Mouse (Mus musculus) midbrain, embryonic 10.5 days (tissue): ENCODE results near the gene Cpe. TPM values are rescaled to one million over a fixed set of nuclear protein-coding genes. Genes with fewer than 3 reads are reported as not detected.

Experiments
- DNase-seq: peaks from one replicate; pipeline ENCODE4 v3.0.0-alpha.2; 2017; ENCODE audit warnings: low spot score
- H3K27ac ChIP-seq: fragments of 300-500 bp; sonication (generic); replicated peaks from 2 replicates; pipeline ENCODE4 v1.5.1; 2016; ENCODE audit warnings: mild to moderate bottlenecking
- H3K27me3 ChIP-seq: fragments of 300-500 bp; sonication (generic); 2 replicates; pipeline ENCODE4 v1.6.1; 2016; ENCODE audit warnings: low read depth, mild to moderate bottlenecking; ENCODE audit not compliant: poor library complexity, severe bottlenecking
- H3K36me3 ChIP-seq: fragments of 300-500 bp; sonication (generic); 2 replicates; pipeline ENCODE4 v1.6.1; 2016; ENCODE audit warnings: mild to moderate bottlenecking, moderate library complexity
- H3K4me1 ChIP-seq: fragments of 300-500 bp; sonication (generic); 2 replicates; pipeline ENCODE4 v1.6.1; 2016
- H3K4me3 ChIP-seq: fragments of 300-500 bp; sonication (generic); 2 replicates; pipeline ENCODE4 v1.5.1; 2016; ENCODE audit warnings: mild to moderate bottlenecking, moderate library complexity
- H3K9me3 ChIP-seq: fragments of 300-500 bp; sonication (generic); replicated peaks from 2 replicates; pipeline ENCODE4 v1.6.1; 2016; ENCODE audit warnings: mild to moderate bottlenecking
- WGBS: fragments of 180-500 bp; shearing (Covaris S2); methylation state at CpG from one replicate; pipeline ENCODE4 v1.1.7; 2016; 5-methylcytosine and 5-hydroxymethylcytosine counted together
- polyA plus RNA-seq: library from polyadenylated mRNA; unstranded; fragments of >200 nt; fragmentation: Nextera tagmentation; extraction: Ambion mirVana; gene quantifications from 2 replicates; pipeline ENCODE4 v1.2.1, GENCODE M21; 2016

Gene Cpe
- polyA plus RNA-seq, 1 experiment from 2014 or later, result 163 TPM

GRCm38 (mm10) chr8:64644108-64645005, 48.5 kb downstream of the Cpe start:
- 91% methylated on average over 12 of the region's 12 CpGs for WGBS
- Histone ChIP-seq H3K27me3 (no peaks in the 10 kb centered on the region), H3K9me3 (no peaks in the 10 kb centered on the region), H3K27ac (no peak overlapping the region), H3K36me3 (no peaks in the 10 kb centered on the region; the same call in 1 of the 2 replicates), H3K4me3 (no peak overlapping the region), H3K4me1 (peaks cover 8% of the 10 kb centered on the region; the same call in 1 of the 2 replicates)
- no peak for DNase-seq

GRCm38 (mm10) chr8:64643382-64643781, 49.5 kb downstream of the Cpe start:
- WGBS, result 87% methylated on average over 4 of the region's 4 CpGs
- H3K27me3 ChIP-seq, result no peaks in the 10 kb centered on the region
- H3K36me3 ChIP-seq, result peaks cover 2% of the 10 kb centered on the region; the same call in 1 of the 2 replicates

DNA sequence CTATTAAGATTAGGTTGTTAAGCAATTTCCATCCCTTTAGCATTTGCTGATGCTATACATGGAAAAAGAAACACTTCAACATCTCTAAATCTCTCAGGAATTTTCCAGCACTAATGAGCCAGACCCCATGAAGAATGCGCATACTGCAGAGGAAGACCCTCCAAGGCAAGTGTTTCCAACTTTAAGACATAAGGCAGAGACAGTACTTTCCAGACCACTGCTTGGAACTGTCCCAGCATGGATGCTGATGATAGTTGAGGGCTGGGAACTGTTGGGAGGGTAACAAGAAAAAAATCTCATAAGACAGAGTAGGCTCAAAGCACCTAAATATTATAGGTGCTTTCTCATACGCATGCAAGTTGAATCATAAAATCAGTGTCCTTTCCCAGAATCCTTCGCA, 50.1 kb downstream of the Cpe start:
- H3K4me3 ChIP-seq, result no peak overlapping the region
- DNase-seq, result no peak
- WGBS, result 96% methylated on average over 3 of the region's 3 CpGs
- H3K27me3 ChIP-seq, result no peaks in the 10 kb centered on the region; the same call in 1 of the 2 replicates
- peaks cover 8% of the 10 kb centered on the region for H3K36me3 ChIP-seq
- no peak overlapping the region for H3K27ac ChIP-seq
- H3K9me3 ChIP-seq, result no peaks in the 10 kb centered on the region
- H3K4me1 ChIP-seq, result 0 out of 2 replicates have a peak, but pooled peaks cover 4% of the 10 kb centered on the region

More at GRCm38 (mm10) chr8:64643382-64643781, 49.5 kb downstream of the Cpe start:
- Histone ChIP-seq H3K4me1 (peaks cover 8% of the 10 kb centered on the region; the same call in 1 of the 2 replicates), H3K4me3 (no peak overlapping the region), H3K27ac (no peak overlapping the region), H3K9me3 (no peaks in the 10 kb centered on the region)
- no peak for DNase-seq

DNA sequence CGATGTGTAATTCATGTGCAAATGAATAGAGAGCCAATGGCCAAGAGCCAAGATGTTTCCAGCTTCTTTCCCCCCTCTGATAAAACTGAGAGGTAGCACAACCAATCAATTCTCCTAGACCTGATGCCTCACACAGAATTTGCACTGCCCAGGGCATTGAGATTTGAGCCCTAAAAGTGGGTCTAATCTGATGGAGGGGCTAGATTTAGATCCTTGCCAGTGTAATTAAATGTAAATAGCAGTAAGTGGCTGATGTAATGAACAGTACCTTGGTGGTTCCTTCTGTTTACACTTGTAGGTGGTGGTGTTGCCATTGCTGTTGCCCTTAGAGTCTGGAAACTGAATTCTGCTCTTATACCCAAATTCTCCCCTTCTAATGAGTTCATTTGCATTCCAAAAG, 52.3 kb downstream of the Cpe start:
- Histone ChIP-seq H3K4me1 (0 out of 2 replicates have a peak, but pooled peaks cover 4% of the 10 kb centered on the region), H3K9me3 (no peaks in the 10 kb centered on the region), H3K36me3 (peaks cover 11% of the 10 kb centered on the region), H3K27ac (no peak overlapping the region), H3K4me3 (no peak overlapping the region), H3K27me3 (no peaks in the 10 kb centered on the region; the same call in 1 of the 2 replicates)
- no peak for DNase-seq
- WGBS, result 76% methylated on average over 1 of the region's 1 CpGs

- Histone ChIP-seq H3K27me3 (no peaks in the 10 kb centered on the region; the same call in 1 of the 2 replicates), H3K4me1 (0 out of 2 replicates have a peak, but pooled peaks cover 2% of the 10 kb centered on the region), H3K4me3 (no peak overlapping the region), H3K36me3 (peaks cover 11% of the 10 kb centered on the region), H3K27ac (no peak overlapping the region), H3K9me3 (no peaks in the 10 kb centered on the region)
- DNase-seq, result no peak
- WGBS, result 94% methylated on average over 5 of the region's 5 CpGs
Measured at GRCm38 (mm10) chr8:64639676-64640075, 53.2 kb downstream of the Cpe start.

DNA sequence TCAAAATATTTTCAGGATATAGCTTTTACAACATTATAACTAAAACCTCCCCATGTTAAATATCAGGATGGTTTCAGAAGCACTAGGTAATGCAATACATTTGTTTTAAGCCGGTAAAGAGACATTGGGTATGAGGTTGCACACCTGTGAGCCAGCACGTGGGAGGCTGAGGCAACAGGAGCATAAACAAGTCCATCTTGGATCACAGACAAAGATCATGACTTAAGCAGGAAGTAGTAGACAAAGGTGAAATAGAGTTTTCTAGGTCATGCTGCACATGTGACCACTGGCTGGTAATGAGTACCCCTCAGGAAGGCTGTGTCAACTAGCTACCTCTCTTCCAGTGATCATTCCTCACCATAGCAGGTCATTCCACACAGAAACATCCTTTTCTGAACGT, 58.0 kb downstream of the Cpe start:
- Histone ChIP-seq H3K4me3 (no peak overlapping the region), H3K36me3 (peaks cover 11% of the 10 kb centered on the region), H3K4me1 (peaks cover 12% of the 10 kb centered on the region), H3K27ac (no peak overlapping the region), H3K9me3 (no peaks in the 10 kb centered on the region), H3K27me3 (no peaks in the 10 kb centered on the region; the same call in 1 of the 2 replicates)
- WGBS, result 88% methylated on average over 3 of the region's 3 CpGs
- DNase-seq, result no peak

GRCm38 (mm10) chr8:64634131-64634865, 58.6 kb downstream of the Cpe start:
- 68% methylated on average over 8 of the region's 8 CpGs for WGBS

GRCm38 (mm10) chr8:64632169-64632568, 60.7 kb downstream of the Cpe start:
- H3K4me1 ChIP-seq, result peaks cover 16% of the 10 kb centered on the region
- peaks cover 9% of the 10 kb centered on the region; the same call in 1 of the 2 replicates for H3K9me3 ChIP-seq
- no peak overlapping the region for H3K4me3 ChIP-seq
- WGBS, result 88% methylated on average over 4 of the region's 4 CpGs
- H3K27ac ChIP-seq, result no peak overlapping the region
- H3K27me3 ChIP-seq, result no peaks in the 10 kb centered on the region
- DNase-seq, result no peak
- H3K36me3 ChIP-seq, result peaks cover 13% of the 10 kb centered on the region

More at GRCm38 (mm10) chr8:64634131-64634865, 58.6 kb downstream of the Cpe start:
- DNase-seq, result no peak
- H3K9me3 ChIP-seq, result no peaks in the 10 kb centered on the region
- no peak overlapping the region for H3K27ac ChIP-seq
- H3K4me1 ChIP-seq, result peaks cover 15% of the 10 kb centered on the region
- no peak overlapping the region for H3K4me3 ChIP-seq
- H3K36me3 ChIP-seq, result peaks cover 11% of the 10 kb centered on the region
- no peaks in the 10 kb centered on the region; the same call in 1 of the 2 replicates for H3K27me3 ChIP-seq

DNA sequence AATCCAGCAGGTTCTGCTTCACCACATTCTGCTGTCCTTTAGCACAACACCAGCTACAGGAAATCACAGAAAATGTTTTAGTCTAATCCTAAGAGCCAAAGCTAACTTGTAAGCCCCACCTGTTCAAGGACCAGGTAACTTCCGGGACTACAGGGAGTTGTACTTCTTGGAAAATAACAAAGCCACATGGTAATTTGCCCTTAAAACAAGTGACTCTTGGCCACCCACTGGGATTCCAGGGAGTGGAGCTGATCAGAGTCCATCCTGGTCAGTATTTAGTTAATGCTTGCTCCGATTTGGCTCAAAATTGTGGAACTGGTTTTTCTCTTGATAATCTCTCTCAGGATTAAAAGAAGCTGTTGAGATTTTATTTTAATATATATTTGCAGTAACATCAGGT, 61.1 kb downstream of the Cpe start:
- Histone ChIP-seq H3K9me3 (peaks cover 9% of the 10 kb centered on the region; the same call in 1 of the 2 replicates), H3K27me3 (no peaks in the 10 kb centered on the region), H3K36me3 (peaks cover 15% of the 10 kb centered on the region), H3K27ac (no peak overlapping the region), H3K4me1 (peaks cover 16% of the 10 kb centered on the region), H3K4me3 (no peak overlapping the region)
- WGBS, result 80% methylated on average over 2 of the region's 2 CpGs
- DNase-seq, result no peak

GRCm38 (mm10) chr8:64629034-64629760, 63.7 kb downstream of the Cpe start:
- no peaks in the 10 kb centered on the region for H3K27me3 ChIP-seq
- 90% methylated on average over 6 of the region's 6 CpGs for WGBS
- no peak for DNase-seq
- H3K9me3 ChIP-seq, result peaks cover 9% of the 10 kb centered on the region; the same call in 1 of the 2 replicates
- H3K4me1 ChIP-seq, result peaks cover 26% of the 10 kb centered on the region
- no peak overlapping the region for H3K4me3 ChIP-seq
- H3K27ac ChIP-seq, result no peak overlapping the region
- H3K36me3 ChIP-seq, result peaks cover 15% of the 10 kb centered on the region

DNA sequence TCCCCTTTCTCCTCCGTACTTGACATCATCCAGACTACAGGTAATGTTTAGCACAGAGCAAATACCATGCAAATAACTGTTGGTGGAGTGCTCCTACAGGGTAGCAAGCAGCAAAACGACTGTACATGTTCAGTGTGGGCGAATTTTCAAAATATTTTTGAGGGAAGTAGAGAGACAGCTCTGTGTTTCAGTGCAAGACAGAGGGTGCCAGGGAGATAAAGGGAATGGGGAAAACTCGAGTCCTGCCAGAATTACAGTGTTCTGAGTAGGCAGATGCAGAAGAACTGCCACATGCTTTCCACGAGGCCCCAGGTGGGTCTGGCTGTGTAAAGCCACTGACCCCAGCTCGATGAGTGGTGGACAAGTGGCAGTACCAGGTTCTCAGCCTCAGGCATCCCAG, 64.8 kb downstream of the Cpe start:
- peaks cover 20% of the 10 kb centered on the region for H3K4me1 ChIP-seq
- peaks cover 9% of the 10 kb centered on the region; the same call in 1 of the 2 replicates for H3K9me3 ChIP-seq
- no peak for DNase-seq
- H3K36me3 ChIP-seq, result peaks cover 15% of the 10 kb centered on the region
- H3K4me3 ChIP-seq, result no peak overlapping the region
- H3K27ac ChIP-seq, result no peak overlapping the region
- WGBS, result 94% methylated on average over 6 of the region's 6 CpGs
- no peaks in the 10 kb centered on the region for H3K27me3 ChIP-seq

DNA sequence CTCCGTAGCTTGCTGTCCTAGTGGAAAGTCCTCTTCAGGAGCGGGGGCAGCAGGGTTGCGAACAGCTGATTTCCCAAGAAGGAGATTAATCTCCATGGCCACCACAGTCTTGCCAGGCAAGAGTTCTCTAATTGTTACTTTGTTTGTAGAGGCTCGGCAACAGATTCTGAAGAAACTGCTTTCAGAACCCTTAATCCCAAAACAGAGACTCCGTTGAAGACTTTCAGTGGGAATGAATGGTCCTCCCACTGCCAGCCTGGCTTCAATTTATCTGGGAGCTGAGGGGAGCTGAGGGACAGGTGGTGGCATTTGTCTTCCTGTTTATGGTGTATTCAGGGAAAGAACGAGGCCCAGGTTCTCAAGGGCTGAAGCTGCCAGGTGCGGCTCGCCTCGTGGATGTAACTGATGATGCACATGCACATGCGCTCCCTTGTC, 68.2 kb downstream of the Cpe start:
- peaks cover 15% of the 10 kb centered on the region for H3K36me3 ChIP-seq
- peak overlapping the region; percentile 63 for H3K27ac ChIP-seq
- H3K27me3 ChIP-seq, result no peaks in the 10 kb centered on the region
- peak; percentile 32 for DNase-seq
- H3K4me3 ChIP-seq, result no peak overlapping the region
- WGBS, result 33% methylated on average over 10 of the region's 10 CpGs
- H3K9me3 ChIP-seq, result peaks cover 9% of the 10 kb centered on the region; the same call in 1 of the 2 replicates
- peaks cover 38% of the 10 kb centered on the region for H3K4me1 ChIP-seq
